9 mouse cellular contexts compared by ENCODE assay signal in genomic region chr9:63843883-63844485, GRCm38 (mm10).
A peak's percentile ranks its signal among the peaks of the same experiment; 100 is the strongest.
DNase-seq lines count a peak whose midpoint lies in the region; ATAC-seq lines count a peak whose summit lies in the region.
"Had no signal": no experiment of that assay in that cellular context is flagged by ENCODE, and none has a peak within 500 bp of the region (broad histone marks: within the 10 kb centered on the region; RNA-seq: fewer than 3 reads in every experiment).

No protein-coding gene starts in this region.

- ATAC-seq in granulocyte monocyte progenitor cell, adult 5-6 weeks (replicated peaks; ENCODE audit: poor library complexity, severe bottlenecking) = peak; percentile 78
- ATAC-seq in kidney, embryonic 15.5 days (replicated peaks; ENCODE audit: low FRiP score) = peak; percentile 45
- peak; percentile 32; the same call in 1 of the 2 replicates for ATAC-seq in limb, embryonic 13.5 days (ENCODE audit: low FRiP score, low read depth)
- ATAC-seq in stomach, embryonic 16.5 days (ENCODE audit: insufficient read depth, low FRiP score) = peak; percentile 33; the same call in 1 of the 2 replicates

- no peaks in the 10 kb centered on the region for H3K9me3 ChIP-seq in kidney, embryonic 15.5 days (replicated peaks)
- H3K9me3 ChIP-seq in limb, embryonic 13.5 days = no peaks in the 10 kb centered on the region
- H3K9me3 ChIP-seq in stomach, embryonic 16.5 days (replicated peaks; ENCODE audit: control insufficient read depth, low read length) = no peaks in the 10 kb centered on the region

- peak; percentile 78 to 81 for DNase-seq in B cell, adult 2 months
- DNase-seq in adipocyte (ENCODE audit: low spot score) = peak; percentile 84
- peak; percentile 89 for DNase-seq in embryo, embryonic 10 days (ENCODE audit: low spot score)
- DNase-seq in neural tube, embryonic 10.5 days (ENCODE audit: extremely low spot score, low spot score) = peak; percentile 77

- H3K27ac ChIP-seq in kidney, embryonic 15.5 days = no peak overlapping the region
- no peak overlapping the region for H3K27ac ChIP-seq in limb, embryonic 13.5 days
- H3K27ac ChIP-seq in stomach, embryonic 16.5 days (ENCODE audit: low read length) = no peak overlapping the region

- no peak overlapping the region for H3K4me2 ChIP-seq in kidney, embryonic 15.5 days
- H3K4me2 ChIP-seq in limb, embryonic 13.5 days (replicated peaks) = no peak overlapping the region
- H3K4me2 ChIP-seq in stomach, embryonic 16.5 days (ENCODE audit: low read depth, low read length) = no peak overlapping the region

- H3K9ac ChIP-seq in kidney, embryonic 15.5 days = no peak overlapping the region
- H3K9ac ChIP-seq in limb, embryonic 13.5 days = no peak overlapping the region
- H3K9ac ChIP-seq in stomach, embryonic 16.5 days (ENCODE audit: low read length) = no peak overlapping the region

- 30% methylated on average over 10 of the region's 10 CpGs for WGBS in kidney, embryonic 15.5 days
- 27% methylated on average over 10 of the region's 10 CpGs for WGBS in limb, embryonic 13.5 days
- 28% methylated on average over 10 of the region's 10 CpGs for WGBS in stomach, embryonic 16.5 days

- no peaks in the 10 kb centered on the region for H3K36me3 ChIP-seq in kidney, embryonic 15.5 days
- H3K36me3 ChIP-seq in limb, embryonic 13.5 days = no peaks in the 10 kb centered on the region
- H3K36me3 ChIP-seq in stomach, embryonic 16.5 days (ENCODE audit: control insufficient read depth, insufficient read depth, low read length) = no peaks in the 10 kb centered on the region

- H3K27me3 ChIP-seq in kidney, embryonic 15.5 days = peaks cover 3% of the 10 kb centered on the region; the same call in 1 of the 2 replicates
- peaks cover 15% of the 10 kb centered on the region; the same call in 1 of the 2 replicates for H3K27me3 ChIP-seq in limb, embryonic 13.5 days
- H3K27me3 ChIP-seq in stomach, embryonic 16.5 days (ENCODE audit: control insufficient read depth, insufficient read depth, low read length) = no peaks in the 10 kb centered on the region; the same call in 1 of the 2 replicates

- no peak overlapping the region for H3K4me3 ChIP-seq in kidney, embryonic 15.5 days (replicated peaks)
- no peak overlapping the region for H3K4me3 ChIP-seq in limb, embryonic 13.5 days
- no peak overlapping the region for H3K4me3 ChIP-seq in stomach, embryonic 16.5 days (replicated peaks; ENCODE audit: low read length)
- H3K4me3 ChIP-seq: erythroblast, embryonic 14.5 days had no signal

- no peaks in the 10 kb centered on the region for H3K4me1 ChIP-seq in kidney, embryonic 15.5 days
- H3K4me1 ChIP-seq in limb, embryonic 13.5 days = no peaks in the 10 kb centered on the region
- H3K4me1 ChIP-seq in stomach, embryonic 16.5 days (ENCODE audit: control insufficient read depth, insufficient read depth, low read length) = no peaks in the 10 kb centered on the region
